ENCODE assay signal across 8 mouse cellular contexts in the genomic region with DNA sequence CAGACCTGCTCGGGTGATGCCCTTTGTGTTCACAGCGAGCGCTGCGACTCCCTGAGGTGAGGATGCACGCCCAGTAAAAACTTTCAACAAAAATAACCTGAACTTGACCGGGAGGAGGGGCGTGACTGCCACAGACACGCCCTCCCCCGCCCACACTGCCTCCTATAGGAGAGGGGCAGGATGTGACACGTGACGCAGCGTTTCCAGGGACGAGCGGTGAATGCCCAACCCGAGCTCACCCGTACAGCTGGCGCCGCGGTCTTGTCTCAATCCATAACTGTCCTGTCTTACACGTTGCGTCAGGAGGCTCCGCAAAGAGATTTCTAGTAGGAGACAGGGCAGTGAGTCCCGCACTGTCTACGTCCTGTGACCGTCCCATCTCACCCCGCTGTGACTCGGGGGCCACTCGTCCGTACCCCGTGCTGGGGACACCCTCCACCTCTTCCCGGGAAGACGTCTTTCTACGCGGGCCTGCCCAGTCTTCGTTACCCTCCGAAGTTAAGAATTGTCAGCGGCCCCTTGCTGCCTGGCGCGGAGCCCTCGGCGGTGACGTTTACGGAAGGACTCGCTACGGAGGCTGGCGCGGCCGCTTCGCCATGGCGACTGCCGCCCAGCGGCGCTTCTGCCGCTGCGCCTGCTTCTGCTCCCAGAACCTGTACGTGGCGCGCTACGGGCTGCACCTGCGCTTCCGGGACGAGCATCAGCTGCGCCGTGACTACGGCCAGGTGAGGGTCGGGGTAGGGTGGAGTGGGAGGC. TPM values are rescaled to one million over a fixed set of nuclear protein-coding genes. Genes with fewer than 3 reads are reported as not detected.
A peak's percentile ranks its signal among the peaks of the same experiment; 100 is the strongest.
DNase-seq lines count a peak whose midpoint lies in the region; ATAC-seq and TF ChIP-seq lines count a peak whose summit lies in the region.

A gene (plus strand): TSS at position 556 of the 756 bp plus-strand sequence.

- peak; percentile 55 for TF ChIP-seq CTCF in kidney, postnatal 0 days (IDR thresholded peaks at IDR 0.05; ENCODE audit: low read depth)

- ATAC-seq in erythroid progenitor cell, adult 5-6 weeks (replicated peaks; ENCODE audit: low FRiP score, poor library complexity, severe bottlenecking): peak; percentile 86
- ATAC-seq in heart, embryonic 12.5 days (ENCODE audit: insufficient number of reproducible peaks, low FRiP score): peak; percentile 98
- ATAC-seq in kidney, postnatal 0 days (replicated peaks; ENCODE audit: low FRiP score, low read depth): peak; percentile 93
- ATAC-seq in liver, embryonic 11.5 days (replicated peaks; ENCODE audit: low FRiP score): peak; percentile 96
- ATAC-seq in stomach, embryonic 14.5 days (ENCODE audit: insufficient number of reproducible peaks, insufficient read depth, low FRiP score, low read depth): peak; percentile 97

- peak within 1 kb of the TSS; percentile 97 for H3K4me2 ChIP-seq in heart, embryonic 12.5 days
- H3K4me2 ChIP-seq in kidney, postnatal 0 days (ENCODE audit: low read length): peak within 1 kb of the TSS; percentile 91
- H3K4me2 ChIP-seq in liver, embryonic 11.5 days: peak within 1 kb of the TSS; percentile 85
- H3K4me2 ChIP-seq in stomach, embryonic 14.5 days (replicated peaks; ENCODE audit: low read depth, low read length): peak within 1 kb of the TSS; percentile 95

- no peaks in the 10 kb centered on the region for H3K27me3 ChIP-seq in heart, embryonic 12.5 days (replicated peaks)
- no peaks in the 10 kb centered on the region for H3K27me3 ChIP-seq in kidney, postnatal 0 days (ENCODE audit: insufficient read depth, low read length)
- H3K27me3 ChIP-seq in liver, embryonic 11.5 days (replicated peaks; ENCODE audit: control insufficient read depth, insufficient read depth, low read length): no peaks in the 10 kb centered on the region
- no peaks in the 10 kb centered on the region for H3K27me3 ChIP-seq in stomach, embryonic 14.5 days (ENCODE audit: control insufficient read depth, insufficient read depth, low read length)

- no peaks in the 10 kb centered on the region for H3K9me3 ChIP-seq in heart, embryonic 12.5 days (replicated peaks)
- H3K9me3 ChIP-seq in kidney, postnatal 0 days (replicated peaks; ENCODE audit: low read length): no peaks in the 10 kb centered on the region
- H3K9me3 ChIP-seq in liver, embryonic 11.5 days (ENCODE audit: control insufficient read depth, low read length): no peaks in the 10 kb centered on the region
- no peaks in the 10 kb centered on the region for H3K9me3 ChIP-seq in stomach, embryonic 14.5 days (ENCODE audit: control insufficient read depth, low read depth, low read length)

- WGBS in heart, embryonic 12.5 days: 3% methylated on average over 66 of the region's 66 CpGs
- WGBS in kidney, postnatal 0 days: under 1% methylated on average over 66 of the region's 66 CpGs
- WGBS in liver, embryonic 11.5 days: 1% methylated on average over 66 of the region's 66 CpGs
- WGBS in stomach, embryonic 14.5 days: 3% methylated on average over 66 of the region's 66 CpGs

- peak within 1 kb of the TSS; percentile 86 for H3K27ac ChIP-seq in heart, embryonic 12.5 days (ENCODE audit: poor library complexity, severe bottlenecking)
- H3K27ac ChIP-seq in kidney, postnatal 0 days: peak within 1 kb of the TSS; percentile 86
- H3K27ac ChIP-seq in liver, embryonic 11.5 days (ENCODE audit: low read depth, low read length): peak within 1 kb of the TSS; percentile 89
- peak within 1 kb of the TSS; percentile 79 for H3K27ac ChIP-seq in stomach, embryonic 14.5 days (ENCODE audit: low read length)

- H3K4me3 ChIP-seq in heart, embryonic 12.5 days: peak within 1 kb of the TSS; percentile 95
- peak within 1 kb of the TSS; percentile 71 for H3K4me3 ChIP-seq in kidney, postnatal 0 days (replicated peaks; ENCODE audit: low read depth, low read length)
- peak within 1 kb of the TSS; percentile 95 for H3K4me3 ChIP-seq in liver, embryonic 11.5 days (ENCODE audit: low read depth, low read length)
- peak within 1 kb of the TSS; percentile 89 for H3K4me3 ChIP-seq in stomach, embryonic 14.5 days (ENCODE audit: low read depth, low read length)

- peak within 1 kb of the TSS; percentile 85 for H3K9ac ChIP-seq in heart, embryonic 12.5 days
- H3K9ac ChIP-seq in kidney, postnatal 0 days (ENCODE audit: low read depth, low read length): peak within 1 kb of the TSS; percentile 76
- peak within 1 kb of the TSS; percentile 88 for H3K9ac ChIP-seq in liver, embryonic 11.5 days (ENCODE audit: low read depth, low read length)
- H3K9ac ChIP-seq in stomach, embryonic 14.5 days (replicated peaks; ENCODE audit: low read depth, low read length): peak within 1 kb of the TSS; percentile 63

- H3K36me3 ChIP-seq in heart, embryonic 12.5 days: peaks cover 12% of the 10 kb centered on the region; the same call in 1 of the 2 replicates
- no peaks in the 10 kb centered on the region for H3K36me3 ChIP-seq in kidney, postnatal 0 days (ENCODE audit: insufficient read depth, low read length)
- 0 out of 2 replicates have a peak, but pooled peaks cover 3% of the 10 kb centered on the region for H3K36me3 ChIP-seq in liver, embryonic 11.5 days (ENCODE audit: control insufficient read depth, insufficient read depth, low read length)
- no peaks in the 10 kb centered on the region; the same call in 1 of the 2 replicates for H3K36me3 ChIP-seq in stomach, embryonic 14.5 days (ENCODE audit: control insufficient read depth, insufficient read depth, low read length)

- H3K4me1 ChIP-seq in heart, embryonic 12.5 days (replicated peaks): peaks cover 37% of the 10 kb centered on the region
- peaks cover 12% of the 10 kb centered on the region; the same call in 1 of the 2 replicates for H3K4me1 ChIP-seq in kidney, postnatal 0 days (replicated peaks; ENCODE audit: insufficient read depth, low read length)
- peaks cover 23% of the 10 kb centered on the region for H3K4me1 ChIP-seq in liver, embryonic 11.5 days (replicated peaks; ENCODE audit: control insufficient read depth, insufficient read depth, low read length)
- peaks cover 14% of the 10 kb centered on the region for H3K4me1 ChIP-seq in stomach, embryonic 14.5 days (ENCODE audit: control insufficient read depth, insufficient read depth, low read length)

- DNase-seq in CD4-positive helper T cell, adult 2 months (ENCODE audit: low read depth, low spot score): peak; percentile 98
- peak; percentile 94 for DNase-seq in brain, embryonic 18.5 days (ENCODE audit: low read depth, low spot score)
- peak; percentile 99 for DNase-seq in kidney, postnatal 0 days (ENCODE audit: low spot score)
- DNase-seq in liver, embryonic 11.5 days (ENCODE audit: low spot score): peak; percentile 97
- peak; percentile 99 for DNase-seq in naive thymus-derived CD4-positive, alpha-beta T cell, adult 2 months (ENCODE audit: low read depth)

RNA-seq across cellular contexts. Expression of the gene that starts here (rescaled TPM):
- 2.5 TPM in 1 of 2 replicates, not detected in the other for total RNA-seq in erythroid progenitor cell, adult 5-6 weeks (2015; ENCODE audit: low replicate concordance)
- 3.5 and 15.1 TPM in 2 replicates for total RNA-seq in erythroid progenitor cell, adult 5-6 weeks (2017; ENCODE audit: low replicate concordance)
- 16.1 and 17.0 TPM in 2 replicates for polyA plus RNA-seq in heart, embryonic 12.5 days (2016; fragmentation: Nextera tagmentation; extraction: Ambion mirVana)
- polyA plus RNA-seq in kidney, postnatal 0 days (2015; fragmentation: Nextera tagmentation; extraction: Ambion mirVana): 30.3 and 31.6 TPM in 2 replicates
- polyA plus RNA-seq in liver, embryonic 11.5 days (2014; fragmentation: Nextera tagmentation; extraction: Ambion mirVana): 23.3 and 29.0 TPM in 2 replicates
- 14.5 and 16.8 TPM in 2 replicates for polyA plus RNA-seq in stomach, embryonic 14.5 days (2014; fragmentation: Nextera tagmentation; extraction: Ambion mirVana)

Comparison
In these comparisons a context has a peak if more than half of its experiments do, and no peak if none do; other contexts are left out.
1. Peak in every context shown above with its lines: DNase-seq, ATAC-seq, H3K4me3 ChIP-seq and H3K27ac ChIP-seq.